Mouse (Mus musculus): ENCODE measurements around the gene Hist2h3b. TPM values are rescaled to one million over a fixed set of nuclear protein-coding genes. Genes with fewer than 3 reads are reported as not detected.
"Not testable (repeated sequence)": the region's sequence is repeated elsewhere in the genome, so short reads cannot be mapped to it uniquely, and the experiment has no call there.

The Hist2h3b gene
- polyA plus RNA-seq, 1 experiment from 2014 or later: 92.9 TPM

- Histone ChIP-seq H3K27me3 (no peaks in the 10 kb centered on the region), H3K4me2 (replicated peaks) (peak overlapping the region; percentile 36; the same call in 1 of the 2 replicates), H3K9me3 (no peaks in the 10 kb centered on the region), H3K4me3 (no peak overlapping the region), H3K9ac (no peak overlapping the region; the same call in 1 of the 2 replicates), H3K4me1 (peaks cover 17% of the 10 kb centered on the region), H3K27ac (peak overlapping the region; percentile 95), H3K36me3 (no peaks in the 10 kb centered on the region)
- WGBS: 77% methylated on average over 4 of the region's 4 CpGs
- no peak for ATAC-seq (ENCODE audit: insufficient number of reproducible peaks, insufficient read depth, low FRiP score, low TSS enrichment)
Measured at GRCm38 (mm10) chr3:96267541-96267940, 913 bp upstream of the Hist2h3b start.

GRCm38 (mm10) chr3:96268776-96269378, 423 bp downstream of the Hist2h3b start:
- not testable (repeated sequence) for H3K36me3 ChIP-seq, H3K27me3 ChIP-seq, H3K9me3 ChIP-seq
- Histone ChIP-seq H3K4me2 (replicated peaks) (peak overlapping the region; percentile 68), H3K9ac (peak overlapping the region; percentile 72), H3K27ac (peak overlapping the region; percentile 98), H3K4me1 (peaks cover 15% of the 10 kb centered on the region), H3K4me3 (peak overlapping the region; percentile 49)
- peak; percentile 22; the same call in 1 of the 2 replicates for ATAC-seq (ENCODE audit: insufficient number of reproducible peaks, insufficient read depth, low FRiP score, low TSS enrichment)
- 0% methylated on average over 12 of the region's 44 CpGs for WGBS

GRCm38 (mm10) chr3:96269511-96270474, 1.3 kb downstream of the Hist2h3b start, which contains the start of gene Hist2h2bb:
Gene Hist2h2bb (plus strand): TSS chr3:96269752.
- peak within 1 kb of the TSS; percentile 49 for H3K4me3 ChIP-seq
- peak; percentile 93 for ATAC-seq (ENCODE audit: insufficient number of reproducible peaks, insufficient read depth, low FRiP score, low TSS enrichment)
- under 1% methylated on average over 45 of the region's 45 CpGs for WGBS
- no peaks in the 10 kb centered on the region for H3K27me3 ChIP-seq
- peak within 1 kb of the TSS; percentile 68 for H3K4me2 ChIP-seq (replicated peaks)
- H3K9me3 ChIP-seq: no peaks in the 10 kb centered on the region
- peaks cover 7% of the 10 kb centered on the region for H3K4me1 ChIP-seq
- peak within 1 kb of the TSS; percentile 72 for H3K9ac ChIP-seq
- no peaks in the 10 kb centered on the region for H3K36me3 ChIP-seq
- peak within 1 kb of the TSS; percentile 98 for H3K27ac ChIP-seq

DNA sequence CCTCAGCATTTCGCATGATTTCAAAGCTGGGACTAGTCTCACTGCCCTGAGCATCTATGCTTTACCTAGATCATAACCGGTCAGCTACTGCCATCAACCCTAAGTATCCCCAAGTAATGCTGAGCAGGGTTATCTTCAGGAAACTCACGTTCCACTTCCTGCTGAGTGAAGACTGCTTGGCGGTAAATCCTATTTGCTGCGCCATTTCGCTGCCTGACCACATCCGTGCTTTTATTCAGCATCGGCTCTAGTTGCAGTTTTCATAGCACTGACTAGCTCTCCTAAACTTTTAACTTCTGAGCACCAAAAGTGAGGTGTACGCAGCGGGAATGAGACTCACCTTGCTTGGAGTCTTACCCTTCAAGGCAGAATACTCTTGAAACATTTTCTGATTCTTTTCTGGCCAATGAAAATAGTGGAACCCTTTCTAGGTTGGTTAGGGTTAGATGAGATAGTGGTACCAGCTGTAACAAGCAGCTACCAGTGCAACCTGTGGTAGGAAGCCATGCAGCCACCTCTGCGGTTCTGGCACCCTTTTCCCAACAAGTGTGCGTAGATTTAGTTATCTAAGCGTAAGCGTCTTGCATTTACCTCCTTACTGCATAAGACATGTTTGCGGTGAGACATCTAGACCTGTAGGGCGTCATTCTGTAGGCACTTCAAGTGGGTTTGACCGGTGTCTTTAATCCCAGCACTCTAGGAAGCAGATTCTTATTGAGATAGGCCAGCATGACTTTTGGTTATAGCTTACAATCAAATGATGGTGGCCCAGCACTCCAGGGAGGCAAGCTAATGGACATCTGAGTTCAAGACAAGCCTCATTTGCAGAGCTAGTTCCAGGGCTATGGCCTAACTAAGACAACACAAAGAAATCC, 5.4 kb downstream of the Hist2h3b start:
- ATAC-seq (ENCODE audit: insufficient number of reproducible peaks, insufficient read depth, low FRiP score, low TSS enrichment): no peak
- Histone ChIP-seq H3K9ac (no peak overlapping the region), H3K4me3 (no peak overlapping the region), H3K27ac (no peak overlapping the region), H3K4me2 (replicated peaks) (no peak overlapping the region), H3K27me3 (no peaks in the 10 kb centered on the region), H3K4me1 (peaks cover 3% of the 10 kb centered on the region; the same call in 1 of the 2 replicates), H3K9me3 (no peaks in the 10 kb centered on the region), H3K36me3 (no peaks in the 10 kb centered on the region)
- 89% methylated on average over 17 of the region's 17 CpGs for WGBS

DNA sequence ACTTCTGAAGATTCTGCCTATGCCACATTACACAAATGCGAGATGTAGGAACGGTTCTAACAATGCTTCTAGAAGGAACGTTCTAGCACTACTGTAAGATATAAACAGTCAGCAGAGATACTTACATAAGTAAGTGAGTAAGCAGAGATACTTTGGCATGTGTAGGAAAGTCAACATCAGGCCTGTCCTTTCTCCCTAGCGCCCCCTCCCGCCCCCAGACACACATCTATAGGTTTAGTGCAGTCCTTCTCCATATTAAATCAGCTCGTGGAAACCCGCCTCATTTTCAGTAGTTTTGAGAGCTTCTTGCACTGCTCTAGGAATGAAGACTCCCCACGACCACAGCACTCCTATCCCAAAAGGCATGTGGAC, 9.0 kb downstream of the Hist2h3b start:
- WGBS: 14% methylated on average over 8 of the region's 8 CpGs
- Histone ChIP-seq H3K27me3 (peaks cover 3% of the 10 kb centered on the region; the same call in 1 of the 2 replicates), H3K36me3 (no peaks in the 10 kb centered on the region), H3K4me3 (peak overlapping the region; percentile 41), H3K9me3 (no peaks in the 10 kb centered on the region), H3K27ac (peak overlapping the region; percentile 87), H3K4me2 (replicated peaks) (peak overlapping the region; percentile 76), H3K4me1 (peaks cover 3% of the 10 kb centered on the region; the same call in 1 of the 2 replicates), H3K9ac (peak overlapping the region; percentile 62)
- ATAC-seq (ENCODE audit: insufficient number of reproducible peaks, insufficient read depth, low FRiP score, low TSS enrichment): peak; percentile 31; the same call in 1 of the 2 replicates

GRCm38 (mm10) chr3:96277800-96278624, 9.6 kb downstream of the Hist2h3b start:
- Histone ChIP-seq H3K36me3 (no peaks in the 10 kb centered on the region), H3K4me1 (peaks cover 3% of the 10 kb centered on the region; the same call in 1 of the 2 replicates), H3K4me2 (replicated peaks) (peak overlapping the region; percentile 76), H3K9ac (peak overlapping the region; percentile 62), H3K27me3 (peaks cover 6% of the 10 kb centered on the region; the same call in 1 of the 2 replicates), H3K27ac (peak overlapping the region; percentile 87), H3K9me3 (no peaks in the 10 kb centered on the region), H3K4me3 (peak overlapping the region; percentile 41)
- ATAC-seq (ENCODE audit: insufficient number of reproducible peaks, insufficient read depth, low FRiP score, low TSS enrichment): peak; percentile 95
- under 1% methylated on average over 49 of the region's 49 CpGs for WGBS

DNA sequence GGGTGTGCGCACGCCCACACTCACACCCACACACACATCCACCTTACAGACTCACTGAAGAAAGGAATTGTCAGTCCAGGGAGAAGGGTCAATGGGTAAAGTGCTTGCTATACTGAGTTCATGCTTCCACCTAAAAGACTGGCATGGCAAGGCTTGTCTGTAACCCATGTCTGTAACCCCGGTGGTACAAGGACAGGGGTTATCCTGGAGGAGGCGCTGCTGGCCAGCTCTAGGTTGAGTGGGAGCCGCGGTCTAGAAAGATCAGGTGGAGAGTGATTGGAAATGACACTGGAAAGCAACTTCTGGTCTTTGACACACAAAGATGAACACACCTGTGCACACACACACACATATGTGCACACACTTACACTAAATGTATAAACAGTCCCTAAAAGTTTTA, 12.2 kb downstream of the Hist2h3b start:
- 52% methylated on average over 6 of the region's 6 CpGs for WGBS
- no peak overlapping the region for H3K27ac ChIP-seq

GRCm38 (mm10) chr3:96284457-96284856, 16.0 kb downstream of the Hist2h3b start:
- Histone ChIP-seq H3K4me2 (replicated peaks) (peak overlapping the region; percentile 35), H3K4me3 (0 out of 2 replicates have a peak overlapping the region, but pooled peaks have one; percentile 8)

More for the DNA sequence above, 12.2 kb downstream of the Hist2h3b start:
- no peaks in the 10 kb centered on the region for H3K9me3 ChIP-seq
- peaks cover 19% of the 10 kb centered on the region for H3K27me3 ChIP-seq
- no peaks in the 10 kb centered on the region for H3K36me3 ChIP-seq
- no peak overlapping the region for H3K4me2 ChIP-seq (replicated peaks)
- peaks cover 3% of the 10 kb centered on the region; the same call in 1 of the 2 replicates for H3K4me1 ChIP-seq
- H3K4me3 ChIP-seq: no peak overlapping the region
- ATAC-seq (ENCODE audit: insufficient number of reproducible peaks, insufficient read depth, low FRiP score, low TSS enrichment): no peak
- no peak overlapping the region for H3K9ac ChIP-seq

GRCm38 (mm10) chr3:96287334-96287733, 18.9 kb downstream of the Hist2h3b start:
- H3K4me2 ChIP-seq (replicated peaks); H3K36me3 ChIP-seq; H3K27ac ChIP-seq; H3K9me3 ChIP-seq; H3K4me3 ChIP-seq; H3K9ac ChIP-seq; ATAC-seq (ENCODE audit: insufficient number of reproducible peaks, insufficient read depth, low FRiP score, low TSS enrichment); H3K4me1 ChIP-seq: not testable (repeated sequence)
- WGBS: 90% methylated on average over 11 of the region's 11 CpGs
- H3K27me3 ChIP-seq: peaks cover 18% of the 10 kb centered on the region

More at GRCm38 (mm10) chr3:96284457-96284856, 16.0 kb downstream of the Hist2h3b start:
- 23% methylated on average over 4 of the region's 4 CpGs for WGBS
- ATAC-seq (ENCODE audit: insufficient number of reproducible peaks, insufficient read depth, low FRiP score, low TSS enrichment): no peak
- Histone ChIP-seq H3K9me3 (no peaks in the 10 kb centered on the region), H3K27me3 (peaks cover 20% of the 10 kb centered on the region), H3K27ac (no peak overlapping the region), H3K4me1 (no peaks in the 10 kb centered on the region), H3K36me3 (no peaks in the 10 kb centered on the region), H3K9ac (no peak overlapping the region)

- H3K4me3 ChIP-seq: no peak overlapping the region
- no peaks in the 10 kb centered on the region for H3K9me3 ChIP-seq
- H3K9ac ChIP-seq: no peak overlapping the region
- H3K27ac ChIP-seq: no peak overlapping the region
- H3K4me2 ChIP-seq (replicated peaks): no peak overlapping the region
- ATAC-seq (ENCODE audit: insufficient number of reproducible peaks, insufficient read depth, low FRiP score, low TSS enrichment): no peak
- H3K4me1 ChIP-seq: no peaks in the 10 kb centered on the region
- no peaks in the 10 kb centered on the region for H3K36me3 ChIP-seq
- 72% methylated on average over 3 of the region's 3 CpGs for WGBS
- H3K27me3 ChIP-seq: 0 out of 2 replicates have a peak, but pooled peaks cover 5% of the 10 kb centered on the region
Measured at GRCm38 (mm10) chr3:96289201-96289600, 20.7 kb downstream of the Hist2h3b start.
